25 mouse cellular contexts compared by ENCODE assay signal in genomic region chr4:132306004-132306403, GRCm38 (mm10). TPM values are rescaled to one million over a fixed set of nuclear protein-coding genes. Genes with fewer than 3 reads are reported as not detected.
DNase-seq lines count a peak whose midpoint lies in the region; ATAC-seq and TF ChIP-seq lines count a peak whose summit lies in the region.
"Had no signal": no experiment of that assay in that cellular context is flagged by ENCODE, and none has a peak within 500 bp of the region (broad histone marks: within the 10 kb centered on the region; RNA-seq: fewer than 3 reads in every experiment).

No protein-coding gene starts in this region.

- no peak overlapping the region for H3K4me2 ChIP-seq in kidney, embryonic 16.5 days (replicated peaks; ENCODE audit: low read depth, low read length)
- H3K4me2 ChIP-seq in kidney, embryonic 15.5 days: no peak overlapping the region
- H3K4me2 ChIP-seq: embryonic facial prominence, embryonic 12.5 days; forebrain, embryonic 12.5 days; limb, embryonic 12.5 days; midbrain, embryonic 12.5 days had no signal

- ATAC-seq in kidney, embryonic 16.5 days (ENCODE audit: low FRiP score, low TSS enrichment): no peak
- ATAC-seq in kidney, embryonic 15.5 days (replicated peaks; ENCODE audit: low FRiP score): no peak
- ATAC-seq in megakaryocyte, adult 5-6 weeks (ENCODE audit: poor library complexity, severe bottlenecking): peak; percentile 9; the same call in 1 of the 2 replicates
- no peak for ATAC-seq in erythroid progenitor cell, adult 5-6 weeks (replicated peaks; ENCODE audit: low FRiP score, poor library complexity, severe bottlenecking)
- ATAC-seq: hindbrain, embryonic 16.5 days; lung, postnatal 0 days had no signal

- H3K4me3 ChIP-seq in kidney, embryonic 16.5 days (ENCODE audit: low read length): no peak overlapping the region
- no peak overlapping the region for H3K4me3 ChIP-seq in kidney, embryonic 15.5 days (replicated peaks)
- 0 out of 2 replicates have a peak overlapping the region, but pooled peaks have one; percentile 13 for H3K4me3 ChIP-seq in E14TG2a.4 (replicated peaks; ENCODE audit: low read length)
- H3K4me3 ChIP-seq: embryonic facial prominence, embryonic 12.5 days; forebrain, embryonic 12.5 days; heart, embryonic 10.5 days; limb, embryonic 12.5 days; midbrain, embryonic 12.5 days had no signal

- H3K9me3 ChIP-seq in kidney, embryonic 16.5 days (ENCODE audit: low read length): no peaks in the 10 kb centered on the region
- no peaks in the 10 kb centered on the region for H3K9me3 ChIP-seq in kidney, embryonic 15.5 days (replicated peaks)
- H3K9me3 ChIP-seq in E14TG2a.4 (ENCODE audit: low read length): no peaks in the 10 kb centered on the region
- H3K9me3 ChIP-seq: embryonic facial prominence, embryonic 12.5 days; forebrain, embryonic 12.5 days; heart, embryonic 10.5 days; limb, embryonic 12.5 days; midbrain, embryonic 12.5 days had no signal

- H3K27me3 ChIP-seq in kidney, embryonic 16.5 days (ENCODE audit: insufficient read depth, low read length): no peaks in the 10 kb centered on the region
- H3K27me3 ChIP-seq in kidney, embryonic 15.5 days: no peaks in the 10 kb centered on the region
- H3K27me3 ChIP-seq in E14TG2a.4 (ENCODE audit: insufficient read depth, low read length): no peaks in the 10 kb centered on the region
- H3K27me3 ChIP-seq: CH12.LX; embryonic facial prominence, embryonic 12.5 days; forebrain, embryonic 12.5 days; limb, embryonic 12.5 days; midbrain, embryonic 12.5 days had no signal

- H3K9ac ChIP-seq in kidney, embryonic 16.5 days (replicated peaks; ENCODE audit: low read length): 0 out of 2 replicates have a peak overlapping the region, but pooled peaks have one; percentile 10
- no peak overlapping the region for H3K9ac ChIP-seq in kidney, embryonic 15.5 days
- H3K9ac ChIP-seq: embryonic facial prominence, embryonic 12.5 days; forebrain, embryonic 12.5 days; limb, embryonic 12.5 days; midbrain, embryonic 12.5 days had no signal

- no peak overlapping the region for H3K27ac ChIP-seq in kidney, embryonic 16.5 days (ENCODE audit: low read length)
- H3K27ac ChIP-seq in kidney, embryonic 15.5 days: no peak overlapping the region
- H3K27ac ChIP-seq: embryonic facial prominence, embryonic 12.5 days; forebrain, embryonic 12.5 days; heart, embryonic 10.5 days; limb, embryonic 12.5 days; midbrain, embryonic 12.5 days had no signal

- peaks cover 13% of the 10 kb centered on the region for H3K4me1 ChIP-seq in kidney, embryonic 16.5 days (ENCODE audit: insufficient read depth, low read length)
- H3K4me1 ChIP-seq in kidney, embryonic 15.5 days: peaks cover 24% of the 10 kb centered on the region
- peaks cover 52% of the 10 kb centered on the region for H3K4me1 ChIP-seq in E14TG2a.4 (replicated peaks; ENCODE audit: low read depth, low read length)

- 75% methylated on average over 6 of the region's 6 CpGs for WGBS in kidney, embryonic 16.5 days
- 75% methylated on average over 6 of the region's 6 CpGs for WGBS in kidney, embryonic 15.5 days

- H3K36me3 ChIP-seq in kidney, embryonic 16.5 days (ENCODE audit: insufficient read depth, low read length): peaks cover 12% of the 10 kb centered on the region
- peaks cover 15% of the 10 kb centered on the region for H3K36me3 ChIP-seq in kidney, embryonic 15.5 days
- peaks cover 24% of the 10 kb centered on the region for H3K36me3 ChIP-seq in E14TG2a.4 (ENCODE audit: insufficient read depth, low read length)

- DNase-seq in R1 (ENCODE audit: low read depth, low spot score): peak; percentile 25
- DNase-seq in right cerebral cortex, adult 2 months (ENCODE audit: low spot score in 2 of 2): no peak
- DNase-seq: adrenal gland, postnatal 36 days; B cell, adult 2 months; cerebellum, adult 18-20 months; cerebellum, postnatal 14 days; layer of hippocampus, postnatal 36 days; right cerebral cortex, postnatal 14 days; spleen, adult 18-20 months had no signal

- TF ChIP-seq CTCF in E14TG2a.4 (conservative IDR thresholded peaks at IDR 0.05; ENCODE audit: low read length): no peak

RNA-seq across cellular contexts. Expression of gene Rab42, which starts 2.8 kb away (rescaled TPM):
- 3.9 and 4.1 TPM in 2 replicates for polyA plus RNA-seq in kidney, embryonic 16.5 days (2015; fragmentation: Nextera tagmentation; extraction: Ambion mirVana)
- polyA plus RNA-seq in kidney, embryonic 15.5 days (2015; fragmentation: Nextera tagmentation; extraction: Ambion mirVana): 3.3 and 3.5 TPM in 2 replicates
- not detected in 2 replicates for total RNA-seq in megakaryocyte, adult 5-6 weeks (2015)
- not detected in 2 replicates for total RNA-seq in megakaryocyte, adult 5-6 weeks (2017)
- total RNA-seq in erythroid progenitor cell, adult 5-6 weeks (2015; ENCODE audit: low replicate concordance): not detected in 2 replicates
- total RNA-seq in erythroid progenitor cell, adult 5-6 weeks (2017; ENCODE audit: low replicate concordance): not detected in 2 replicates
- total RNA-seq: hematopoietic stem cell, adult 5-6 weeks; monocyte, adult 5-6 weeks; neutrophil, adult 5-6 weeks had no signal

RNA-seq across cellular contexts. Expression of gene Trnau1ap, which starts 23.3 kb away (rescaled TPM):
- 75.8 and 77.0 TPM in 2 replicates for polyA plus RNA-seq in kidney, embryonic 16.5 days (2015; fragmentation: Nextera tagmentation; extraction: Ambion mirVana)
- polyA plus RNA-seq in kidney, embryonic 15.5 days (2015; fragmentation: Nextera tagmentation; extraction: Ambion mirVana): 73.6 and 80.5 TPM in 2 replicates
- 25.3 and 32.6 TPM in 2 replicates for total RNA-seq in megakaryocyte, adult 5-6 weeks (2015)
- total RNA-seq in megakaryocyte, adult 5-6 weeks (2017): 22.6 and 25.7 TPM in 2 replicates
- total RNA-seq in erythroid progenitor cell, adult 5-6 weeks (2015; ENCODE audit: low replicate concordance): 13.0 and 18.0 TPM in 2 replicates
- total RNA-seq in erythroid progenitor cell, adult 5-6 weeks (2017; ENCODE audit: low replicate concordance): 8.9 and 14.1 TPM in 2 replicates

RNA-seq across cellular contexts. Expression of gene Taf12, which starts 31.8 kb away (rescaled TPM):
- 42.9 and 45.7 TPM in 2 replicates for polyA plus RNA-seq in kidney, embryonic 16.5 days (2015; fragmentation: Nextera tagmentation; extraction: Ambion mirVana)
- 47.7 and 48.3 TPM in 2 replicates for polyA plus RNA-seq in kidney, embryonic 15.5 days (2015; fragmentation: Nextera tagmentation; extraction: Ambion mirVana)
- 40.8 and 41.2 TPM in 2 replicates for total RNA-seq in megakaryocyte, adult 5-6 weeks (2015)
- total RNA-seq in megakaryocyte, adult 5-6 weeks (2017): 49.0 and 74.5 TPM in 2 replicates
- total RNA-seq in erythroid progenitor cell, adult 5-6 weeks (2015; ENCODE audit: low replicate concordance): 19.3 and 30.6 TPM in 2 replicates
- 14.9 and 38.3 TPM in 2 replicates for total RNA-seq in erythroid progenitor cell, adult 5-6 weeks (2017; ENCODE audit: low replicate concordance)

RNA-seq across cellular contexts. Expression of gene Gmeb1, which starts 44.6 kb away (rescaled TPM):
- polyA plus RNA-seq in kidney, embryonic 16.5 days (2015; fragmentation: Nextera tagmentation; extraction: Ambion mirVana): 39.3 and 45.1 TPM in 2 replicates
- 40.0 and 40.1 TPM in 2 replicates for polyA plus RNA-seq in kidney, embryonic 15.5 days (2015; fragmentation: Nextera tagmentation; extraction: Ambion mirVana)
- 17.9 and 21.6 TPM in 2 replicates for total RNA-seq in megakaryocyte, adult 5-6 weeks (2015)
- total RNA-seq in megakaryocyte, adult 5-6 weeks (2017): 29.0 and 29.5 TPM in 2 replicates
- total RNA-seq in erythroid progenitor cell, adult 5-6 weeks (2015; ENCODE audit: low replicate concordance): 40.4 and 49.9 TPM in 2 replicates
- 31.5 and 39.5 TPM in 2 replicates for total RNA-seq in erythroid progenitor cell, adult 5-6 weeks (2017; ENCODE audit: low replicate concordance)

RNA-seq across cellular contexts. Expression of gene Rcc1, which starts 47.4 kb away (rescaled TPM):
- polyA plus RNA-seq in kidney, embryonic 16.5 days (2015; fragmentation: Nextera tagmentation; extraction: Ambion mirVana): 89.6 and 92.7 TPM in 2 replicates
- polyA plus RNA-seq in kidney, embryonic 15.5 days (2015; fragmentation: Nextera tagmentation; extraction: Ambion mirVana): 88.9 and 92.7 TPM in 2 replicates
- 14.0 TPM in 2 replicates for total RNA-seq in megakaryocyte, adult 5-6 weeks (2015)
- total RNA-seq in megakaryocyte, adult 5-6 weeks (2017): 20.4 and 21.0 TPM in 2 replicates
- total RNA-seq in erythroid progenitor cell, adult 5-6 weeks (2015; ENCODE audit: low replicate concordance): 27.0 and 42.3 TPM in 2 replicates
- total RNA-seq in erythroid progenitor cell, adult 5-6 weeks (2017; ENCODE audit: low replicate concordance): 36.5 and 47.0 TPM in 2 replicates
